Mouse (Mus musculus) G1E (cell line): ENCODE measurements around the gene Cyp4a12b. TPM values are rescaled to one million over a fixed set of nuclear protein-coding genes. Genes with fewer than 3 reads are reported as not detected.

Source experiments
- ATAC-seq: 2 replicates; pipeline ENCODE4 v1.8.0; 2016; ENCODE audit warnings: mild to moderate bottlenecking; ENCODE audit not compliant: insufficient number of reproducible peaks, poor library complexity, low FRiP score, severe bottlenecking; ENCODE audit errors: extremely low read depth
- DNase-seq: peaks from one replicate; pipeline ENCODE4 v3.0.0; 2012; ENCODE audit warnings: low spot score
- H3K27me3 ChIP-seq: 2 replicates; pipeline ENCODE4 v1.6.1; 2012; ENCODE audit warnings: mild to moderate bottlenecking, low read length, inconsistent platforms; ENCODE audit not compliant: insufficient read depth
- H3K36me3 ChIP-seq: replicated peaks from 2 replicates; pipeline ENCODE3; 2012; ENCODE audit warnings: mild to moderate bottlenecking, inconsistent platforms
- H3K4me1 ChIP-seq: 2 replicates; pipeline ENCODE4 v1.6.1; 2012; ENCODE audit warnings: low read depth, low read length, inconsistent platforms, mixed read lengths; ENCODE audit not compliant: insufficient read depth
- H3K4me3 ChIP-seq: 2 replicates; pipeline ENCODE4 v1.5.1; 2012; ENCODE audit warnings: low read depth, mild to moderate bottlenecking, inconsistent platforms, low read length, moderate library complexity, mixed read lengths
- H3K9me3 ChIP-seq: replicated peaks from 2 replicates; pipeline ENCODE4 v1.6.1; 2012; ENCODE audit warnings: inconsistent platforms
- CTCF ChIP-seq: IDR thresholded peaks from 2 replicates; pipeline ENCODE4 v1.5.1; 2012; ENCODE audit warnings: low read depth, low read length, inconsistent platforms, mixed read lengths
- GATA1 ChIP-seq: IDR thresholded peaks from 2 replicates; pipeline ENCODE4 v1.6.1; 2012; ENCODE audit warnings: borderline replicate concordance, low read length, inconsistent platforms, mixed read lengths
- GATA2 ChIP-seq: IDR thresholded peaks from 2 replicates; pipeline ENCODE4 v1.6.1; 2012; ENCODE audit warnings: low read depth, low read length, inconsistent platforms, borderline replicate concordance
- POLR2AphosphoS5 ChIP-seq: IDR thresholded peaks from 2 replicates; pipeline ENCODE4 v1.6.1; 2012; ENCODE audit warnings: low read depth, low read length, inconsistent platforms; ENCODE audit not compliant: insufficient replicate concordance
- TAL1 ChIP-seq: conservative IDR thresholded peaks from 2 replicates; pipeline ENCODE4 v1.6.1; 2012; ENCODE audit warnings: low read depth, low read length, inconsistent platforms, mixed read lengths
- polyA plus RNA-seq: library from polyadenylated mRNA; stranded (reverse); fragments of >175 nt; gene quantifications from 2 replicates; pipeline ENCODE4 v1.2.3, GENCODE M21; 2012
- total RNA-seq, 2 experiments: library from RNA; stranded (forward) in 1 of 2; stranded (reverse) in 1 of 2; fragments of 200-1000 nt in 1 of 2; fragments of >200 nt in 1 of 2; fragmentation: Nextera tagmentation in 1 of 2; gene quantifications; 2 replicates each; pipeline ENCODE4 v1.2.3; 2014 to 2017

Cyp4a12b gene
- total and polyA plus RNA-seq, 3 experiments = 0.05 TPM; not detected in 2

GRCm38 (mm10) chr4:115481006-115481652, 69.7 kb downstream of the Cyp4a12b start:
- Histone ChIP-seq H3K4me1 (no peaks in the 10 kb centered on the region), H3K36me3 (no peaks in the 10 kb centered on the region), H3K4me3 (no peak overlapping the region), H3K9me3 (no peaks in the 10 kb centered on the region), H3K27me3 (peaks cover 3% of the 10 kb centered on the region; the same call in 1 of the 2 replicates)
- no peak for TF ChIP-seq POLR2AphosphoS5
- no peak for TF ChIP-seq TAL1
- TF ChIP-seq CTCF = no peak
- no peak for TF ChIP-seq GATA2
- TF ChIP-seq GATA1 = no peak
- DNase-seq (no peak), ATAC-seq (no peak)

Other genes with a start within 250 kb of the Cyp4a12b start
- gene Cyp4a29, start 169.5 kb upstream of the Cyp4a12b start, total RNA-seq (2014; fragmentation: Nextera tagmentation) = not detected in 2 replicates
- not detected in 2 replicates for gene Cyp4a29, start 169.5 kb upstream of the Cyp4a12b start, total RNA-seq (2017)
- not detected in 2 replicates for gene Cyp4a29, start 169.5 kb upstream of the Cyp4a12b start, polyA plus RNA-seq
- not detected in 2 replicates for gene Cyp4a12a, start 112.6 kb upstream of the Cyp4a12b start, total RNA-seq (2014; fragmentation: Nextera tagmentation)
- 0.06 TPM in 1 of 2 replicates, not detected in the other for gene Cyp4a12a, start 112.6 kb upstream of the Cyp4a12b start, total RNA-seq (2017)
- gene Cyp4a12a, start 112.6 kb upstream of the Cyp4a12b start, polyA plus RNA-seq = not detected in 2 replicates
- not detected in 2 replicates for gene Cyp4a30b, start 41.0 kb downstream of the Cyp4a12b start, total RNA-seq (2014; fragmentation: Nextera tagmentation)
- not detected in 2 replicates for gene Cyp4a30b, start 41.0 kb downstream of the Cyp4a12b start, total RNA-seq (2017)
- gene Cyp4a30b, start 41.0 kb downstream of the Cyp4a12b start, polyA plus RNA-seq = not detected in 2 replicates
- not detected in 2 replicates for gene Cyp4a14, start 84.5 kb downstream of the Cyp4a12b start, total RNA-seq (2014; fragmentation: Nextera tagmentation)
- not detected in 2 replicates for gene Cyp4a14, start 84.5 kb downstream of the Cyp4a12b start, total RNA-seq (2017)
- gene Cyp4a14, start 84.5 kb downstream of the Cyp4a12b start, polyA plus RNA-seq = not detected in 2 replicates
- gene Cyp4a10, start 106.6 kb downstream of the Cyp4a12b start, total RNA-seq (2014; fragmentation: Nextera tagmentation) = not detected in 2 replicates
- gene Cyp4a10, start 106.6 kb downstream of the Cyp4a12b start, total RNA-seq (2017) = 0.16 TPM in 1 of 2 replicates, not detected in the other
- gene Cyp4a10, start 106.6 kb downstream of the Cyp4a12b start, polyA plus RNA-seq = not detected in 2 replicates
- gene Cyp4a31, start 152.0 kb downstream of the Cyp4a12b start, total RNA-seq (2014; fragmentation: Nextera tagmentation) = not detected in 2 replicates
- not detected in 2 replicates for gene Cyp4a31, start 152.0 kb downstream of the Cyp4a12b start, total RNA-seq (2017)
- gene Cyp4a31, start 152.0 kb downstream of the Cyp4a12b start, polyA plus RNA-seq = not detected in 2 replicates
- not detected in 2 replicates for gene Cyp4a32, start 189.3 kb downstream of the Cyp4a12b start, total RNA-seq (2014; fragmentation: Nextera tagmentation)
- gene Cyp4a32, start 189.3 kb downstream of the Cyp4a12b start, total RNA-seq (2017) = 0.22 TPM in 1 of 2 replicates, not detected in the other
- gene Cyp4a32, start 189.3 kb downstream of the Cyp4a12b start, polyA plus RNA-seq = not detected in 2 replicates
- gene Cyp4b1, start 236.1 kb downstream of the Cyp4a12b start, total RNA-seq (2014; fragmentation: Nextera tagmentation) = not detected in 2 replicates
- not detected in 2 replicates for gene Cyp4b1, start 236.1 kb downstream of the Cyp4a12b start, total RNA-seq (2017)
- not detected in 2 replicates for gene Cyp4b1, start 236.1 kb downstream of the Cyp4a12b start, polyA plus RNA-seq